Mouse (Mus musculus): ENCODE results near the gene Lctl.
"Not testable (repeated sequence)": the region's sequence is repeated elsewhere in the genome, so short reads cannot be mapped to it uniquely, and the experiment has no call there.

Gene Lctl

DNA sequence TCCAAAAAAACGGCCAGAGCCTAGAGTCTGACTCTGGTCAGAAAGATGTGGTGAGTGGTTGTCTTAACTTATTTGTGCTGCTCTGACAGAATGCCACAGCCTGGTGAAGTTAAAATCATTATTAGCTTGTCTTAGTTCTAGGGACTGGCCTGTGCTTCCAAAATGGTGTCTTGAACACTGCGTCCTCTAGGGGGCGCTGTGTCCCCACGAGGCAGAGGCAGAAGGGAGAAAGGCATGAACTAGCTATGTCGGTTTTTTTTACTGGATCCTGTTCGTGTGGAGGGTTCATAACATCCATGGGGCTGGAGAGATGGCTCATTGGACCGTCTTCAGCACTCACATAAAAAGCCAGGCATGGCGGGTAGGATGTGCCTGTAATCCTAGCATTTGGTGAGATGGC, 3.0 kb downstream of the Lctl start:
- DNase-seq (ENCODE audit: low spot score) = peak; percentile 82

- DNase-seq (ENCODE audit: low spot score) = peak; percentile 80
These were observed 3.8 kb downstream of the Lctl start for GRCm38 (mm10) chr9:64120584-64121277.

DNA sequence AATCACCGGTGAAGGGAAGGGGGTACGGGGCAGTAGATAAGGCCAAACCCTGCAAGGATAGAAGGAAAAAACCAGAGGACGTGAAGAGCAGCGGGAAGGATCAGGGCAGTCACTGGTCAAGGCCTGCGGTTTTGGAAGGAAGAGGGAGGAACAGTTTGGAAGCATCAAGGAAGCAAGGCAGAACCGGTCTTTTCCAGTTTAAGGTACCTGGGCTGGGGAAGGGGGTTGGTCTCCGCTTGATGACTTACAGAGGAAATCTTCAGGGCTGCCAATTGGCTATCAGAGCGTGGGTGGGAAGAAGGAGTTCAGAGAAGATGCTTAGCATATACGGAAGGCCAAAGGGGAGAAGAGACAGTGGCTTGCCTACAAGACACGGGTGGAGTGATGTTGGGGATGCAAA, 5.7 kb downstream of the Lctl start:
- DNase-seq (ENCODE audit: low spot score) = no peak

- not testable (repeated sequence) for DNase-seq (ENCODE audit: low spot score)
These were observed 7.9 kb downstream of the Lctl start for GRCm38 (mm10) chr9:64124846-64125245.

GRCm38 (mm10) chr9:64125307-64125706, 8.4 kb downstream of the Lctl start:
- DNase-seq (ENCODE audit: low spot score) = no peak

DNA sequence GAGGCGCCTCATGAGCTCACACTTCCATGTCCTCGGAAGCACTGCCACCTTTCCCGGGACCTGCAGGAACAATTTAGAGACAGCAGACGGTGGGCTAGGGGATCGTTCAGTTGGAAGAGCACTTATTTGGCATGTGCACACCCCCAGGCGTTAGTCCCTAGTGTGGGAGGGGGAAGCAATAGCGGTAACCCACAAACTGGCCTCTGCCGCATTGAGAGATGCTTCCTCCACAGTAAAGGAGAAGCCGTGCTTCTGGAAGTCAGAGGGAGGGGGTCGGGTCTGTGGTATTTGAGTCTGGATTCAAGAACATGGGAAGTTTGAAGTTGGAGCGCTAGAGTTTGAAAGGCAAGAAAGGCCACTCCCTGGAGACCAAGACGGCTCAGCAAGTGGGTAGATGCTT, 9.2 kb downstream of the Lctl start:
- DNase-seq (ENCODE audit: low spot score) = no peak

DNA sequence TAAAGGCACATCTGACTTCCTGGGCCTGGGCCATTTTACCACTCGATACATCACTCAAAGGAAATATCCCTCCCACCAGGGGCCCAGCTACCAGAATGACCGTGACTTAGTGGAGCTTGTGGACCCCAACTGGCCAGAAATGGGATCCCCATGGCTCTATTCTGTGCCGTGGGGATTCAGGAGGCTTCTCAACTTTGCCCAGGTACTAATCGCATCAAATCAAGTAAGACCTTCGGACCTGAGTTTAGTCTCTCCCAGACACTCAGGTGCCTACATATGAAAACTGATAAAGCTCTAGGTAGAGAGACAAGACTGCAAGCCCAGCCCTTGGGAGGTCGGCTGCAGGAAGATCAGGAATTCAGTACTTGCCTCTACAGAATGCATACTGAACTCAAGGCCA, 14.7 kb downstream of the Lctl start:
- no peak for DNase-seq (ENCODE audit: low spot score)

- peak; percentile 53 for DNase-seq (ENCODE audit: low spot score)
These were observed 21.9 kb downstream of the Lctl start for GRCm38 (mm10) chr9:64138896-64139295.

DNA sequence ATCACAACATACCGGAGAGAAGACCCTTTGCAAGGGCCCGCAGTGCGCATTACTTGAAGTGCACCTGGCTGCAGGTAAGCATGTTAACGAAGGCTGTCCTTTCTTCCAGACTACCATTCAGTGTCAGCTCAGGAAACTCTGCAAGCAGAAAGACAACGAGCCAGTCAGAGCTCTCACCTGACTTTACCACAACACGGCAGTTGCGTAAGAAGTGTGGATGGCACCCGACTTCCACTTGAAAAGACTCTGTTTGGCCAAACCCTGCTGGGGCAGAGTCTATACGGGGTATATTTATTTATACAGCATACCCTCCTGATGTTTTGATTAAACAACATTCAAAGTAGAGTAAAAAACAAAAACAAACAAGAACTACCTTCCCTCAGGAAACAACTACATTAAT, 22.9 kb downstream of the Lctl start:
- no peak for DNase-seq (ENCODE audit: low spot score)

GRCm38 (mm10) chr9:64156641-64157040, 39.7 kb downstream of the Lctl start:
- DNase-seq (ENCODE audit: low spot score) = no peak

GRCm38 (mm10) chr9:64160471-64160870, 43.5 kb downstream of the Lctl start:
- DNase-seq (ENCODE audit: low spot score) = peak; percentile 32

DNA sequence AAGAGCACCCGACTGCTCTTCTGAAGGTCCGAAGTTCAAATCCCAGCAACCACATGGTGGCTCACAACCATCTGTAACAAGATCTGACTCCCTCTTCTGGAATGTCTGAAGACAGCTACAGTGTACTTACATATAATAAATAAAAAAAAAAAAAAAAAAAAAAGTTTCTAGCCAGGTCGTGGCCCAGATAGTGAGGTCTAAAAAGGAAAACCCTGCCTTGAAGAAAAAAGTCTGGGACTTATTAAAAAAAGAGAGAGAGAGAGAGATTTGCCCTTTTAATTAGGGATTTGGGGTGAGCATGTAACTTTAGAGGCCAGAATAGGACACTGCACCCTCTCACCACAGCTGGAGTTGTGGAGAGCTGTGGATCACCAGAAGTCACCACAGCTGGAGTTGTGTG, 53.0 kb downstream of the Lctl start:
- not testable (repeated sequence) for DNase-seq (ENCODE audit: low spot score)

DNA sequence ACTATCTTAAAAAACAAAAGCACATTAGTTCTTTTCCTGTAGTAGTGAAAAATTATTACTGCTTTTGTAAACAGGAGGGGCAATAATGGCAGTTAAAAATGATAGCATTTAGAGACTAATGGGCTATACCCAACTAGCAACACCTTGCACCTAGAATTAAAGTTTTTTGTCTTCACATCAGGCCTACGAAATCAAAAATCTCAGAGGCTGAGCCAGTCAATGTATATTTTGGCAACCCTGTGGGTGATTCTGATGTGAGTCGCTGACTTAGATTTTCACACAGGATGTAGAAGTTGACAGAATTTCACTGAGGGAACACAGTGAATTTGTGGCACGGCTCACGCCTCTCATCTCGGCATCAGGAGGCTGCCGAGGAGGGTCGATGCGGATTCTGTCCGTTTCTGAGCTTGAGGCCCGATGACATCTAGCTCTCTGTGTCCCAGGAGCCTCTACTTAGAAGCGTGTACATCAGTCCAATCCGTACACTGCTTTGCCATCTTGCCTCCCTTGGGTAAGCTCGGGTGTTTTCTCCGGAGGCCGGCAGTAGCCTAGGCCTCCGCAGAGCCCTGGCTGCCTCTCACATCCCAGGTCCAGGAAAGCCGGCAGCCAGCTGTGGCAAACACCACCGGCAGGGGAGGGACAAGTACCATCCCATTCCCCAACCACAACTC, 55.3 kb downstream of the Lctl start:
- no peak for DNase-seq (ENCODE audit: low spot score)

DNA sequence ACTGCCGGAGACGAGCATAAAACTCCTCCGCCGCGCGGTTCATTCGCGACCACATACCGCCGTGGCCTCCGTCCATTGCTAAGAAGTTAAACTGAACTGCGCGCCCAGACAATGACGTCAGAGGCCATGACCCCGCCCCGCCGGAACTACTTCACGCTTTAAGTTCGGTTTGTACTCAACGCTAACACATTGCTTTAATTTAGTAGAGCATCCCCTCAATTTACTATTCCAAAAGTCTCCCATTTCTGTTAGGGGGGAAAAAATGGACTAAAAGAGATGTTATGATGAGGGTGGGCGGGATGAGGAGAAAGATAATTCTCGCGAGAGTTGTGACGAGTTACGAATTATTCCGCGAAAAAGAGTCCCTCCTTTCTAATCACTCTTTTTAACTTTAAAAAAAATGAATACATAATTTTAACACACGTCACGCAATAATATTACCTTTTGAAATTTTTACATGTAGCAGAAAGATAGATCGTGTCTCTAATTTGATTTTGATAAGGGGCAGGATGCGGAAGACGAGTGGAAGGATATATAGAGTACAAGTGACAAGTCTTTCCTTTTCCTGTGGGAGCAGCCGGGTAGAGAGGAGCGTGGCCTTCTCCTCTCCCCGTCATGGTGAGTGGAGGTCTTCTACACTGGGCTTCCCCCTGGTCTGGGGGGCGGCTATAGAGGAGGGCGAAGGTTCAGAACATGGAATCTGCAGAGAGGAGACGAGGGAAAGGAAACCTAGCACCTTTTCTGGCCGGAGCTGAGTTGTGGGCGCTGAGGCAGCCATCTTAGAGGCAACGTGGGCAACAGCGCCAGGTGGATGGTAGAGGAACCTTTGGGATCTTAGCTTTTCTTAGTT, 56.1 kb downstream of the Lctl start, which contains the start of the genes Zwilch and Rpl4:
Gene Zwilch (minus strand): TSS at position 289 of the 850 bp plus-strand sequence.
Gene Rpl4 (plus strand): TSS at position 560 of the 850 bp plus-strand sequence.
- DNase-seq (ENCODE audit: low spot score) = peak; percentile 87

- peak; percentile 16 for DNase-seq (ENCODE audit: low spot score)
These were observed 56.8 kb downstream of the Lctl start for GRCm38 (mm10) chr9:64173666-64174220.

DNA sequence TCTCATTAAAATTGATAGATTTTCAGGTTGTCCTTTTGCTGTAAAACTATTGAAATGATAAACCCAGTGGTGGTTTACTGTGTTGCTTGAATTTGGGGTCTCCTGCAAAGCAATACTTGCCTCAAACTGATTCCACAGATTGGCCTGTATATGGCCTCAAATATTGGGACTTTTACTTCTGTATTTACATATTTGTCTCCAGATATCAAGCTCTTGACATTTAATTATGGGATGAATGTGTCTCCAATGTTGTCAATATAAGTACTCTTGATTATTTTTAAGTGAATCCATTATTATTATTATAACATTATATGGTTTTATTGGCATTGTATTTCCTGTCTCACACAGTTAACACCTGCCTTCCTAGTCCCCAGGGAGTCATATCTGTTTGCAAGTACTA, 57.4 kb downstream of the Lctl start:
- no peak for DNase-seq (ENCODE audit: low spot score)

DNA sequence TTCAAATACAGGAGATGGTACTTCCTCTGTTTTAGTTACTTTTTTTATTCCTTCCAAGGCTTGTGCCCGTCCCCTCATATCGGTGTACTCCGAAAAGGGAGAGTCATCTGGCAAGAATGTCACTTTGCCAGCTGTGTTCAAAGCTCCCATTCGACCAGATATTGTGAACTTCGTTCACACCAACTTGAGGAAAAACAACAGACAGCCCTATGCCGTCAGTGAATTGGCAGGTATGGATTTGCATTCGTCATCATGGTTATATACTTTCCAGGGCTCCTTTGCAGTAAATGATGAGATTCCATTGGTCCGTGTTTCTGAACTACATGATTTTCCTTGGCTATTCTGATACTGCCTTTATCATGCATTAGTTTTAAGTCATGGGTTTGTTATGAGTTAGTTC, 57.8 kb downstream of the Lctl start:
- peak; percentile 35 for DNase-seq (ENCODE audit: low spot score)

- DNase-seq (ENCODE audit: low spot score) = no peak
These were observed 58.4 kb downstream of the Lctl start for GRCm38 (mm10) chr9:64175378-64175777.

GRCm38 (mm10) chr9:64178610-64178973, 61.6 kb downstream of the Lctl start:
- no peak for DNase-seq (ENCODE audit: low spot score)

- peak; percentile 89 for DNase-seq (ENCODE audit: low spot score)
These were observed 62.2 kb downstream of the Lctl start, which contains the start of gene Snapc5 for GRCm38 (mm10) chr9:64178974-64179646. Gene Snapc5 (plus strand): TSS chr9:64179274.

DNA sequence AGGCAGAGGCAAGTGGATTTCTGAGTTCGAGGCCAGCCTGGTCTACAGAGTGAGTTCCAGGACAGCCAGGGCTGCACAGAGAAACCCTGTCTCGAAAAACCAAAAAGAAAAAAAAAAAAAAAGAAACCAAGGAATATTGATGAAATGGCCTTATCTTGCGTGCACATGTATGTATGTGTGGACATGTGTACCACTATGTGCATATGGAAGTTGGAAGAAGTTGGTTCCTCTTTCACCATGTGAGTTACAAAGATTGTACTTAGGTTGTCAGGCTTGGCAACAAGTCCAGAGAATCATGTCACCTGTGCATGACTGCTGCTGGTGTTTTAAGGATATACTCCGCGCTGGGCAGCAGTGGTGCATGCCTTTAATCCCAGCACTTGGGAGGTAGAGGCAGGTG, 66.3 kb downstream of the Lctl start:
- not testable (repeated sequence) for DNase-seq (ENCODE audit: low spot score)

Data from adipocyte (in vitro differentiated cells).